Mouse (Mus musculus) forebrain, embryonic 11.5 days (tissue): ENCODE measurements around the gene Arhgef18. TPM values are rescaled to one million over a fixed set of nuclear protein-coding genes. Genes with fewer than 3 reads are reported as not detected.

Experiments used
- polyA plus RNA-seq: library from polyadenylated mRNA; unstranded; fragments of >200 nt; fragmentation: Nextera tagmentation; extraction: Ambion mirVana; gene quantifications from 2 replicates; pipeline ENCODE4 v1.2.1, GENCODE M21; 2014

Gene Arhgef18
- polyA plus RNA-seq, 1 experiment from 2014 or later: 12.3 TPM

Other genes starting within 250 kb of the Arhgef18 start
- gene Insr, start 113.4 kb upstream of the Arhgef18 start, polyA plus RNA-seq: 40.3 and 46.2 TPM in 2 replicates
- not detected in 2 replicates for gene A430078G23Rik, start 39.6 kb upstream of the Arhgef18 start, polyA plus RNA-seq
- gene Pex11g, start 74.7 kb downstream of the Arhgef18 start, polyA plus RNA-seq: 2.9 and 3.8 TPM in 2 replicates
- 0.33 TPM in 1 of 2 replicates, not detected in the other for gene Tex45, start 77.9 kb downstream of the Arhgef18 start, polyA plus RNA-seq
- gene Zfp358, start 100.1 kb downstream of the Arhgef18 start, polyA plus RNA-seq: 34.1 and 35.1 TPM in 2 replicates
- 56.6 and 56.7 TPM in 2 replicates for gene Mcoln1, start 107.5 kb downstream of the Arhgef18 start, polyA plus RNA-seq
- 19.2 and 25.0 TPM in 2 replicates for gene Pnpla6, start 122.4 kb downstream of the Arhgef18 start, polyA plus RNA-seq
- 7.2 and 7.8 TPM in 2 replicates for gene C330021F23Rik, start 175.0 kb downstream of the Arhgef18 start, polyA plus RNA-seq
- gene Camsap3, start 194.3 kb downstream of the Arhgef18 start, polyA plus RNA-seq: 15.5 and 16.4 TPM in 2 replicates
- 64.9 and 72.4 TPM in 2 replicates for gene Xab2, start 228.3 kb downstream of the Arhgef18 start, polyA plus RNA-seq
- 88.2 and 93.2 TPM in 2 replicates for gene Pet100, start 228.5 kb downstream of the Arhgef18 start, polyA plus RNA-seq
- 0.51 TPM in 1 of 2 replicates, not detected in the other for gene Pcp2, start 232.5 kb downstream of the Arhgef18 start, polyA plus RNA-seq
- 36.7 and 37.2 TPM in 2 replicates for gene Stxbp2, start 237.9 kb downstream of the Arhgef18 start, polyA plus RNA-seq